Mouse (Mus musculus) erythroblast, embryonic 14.5 days (primary cell): ENCODE data around the gene Syt17. TPM values are rescaled to one million over a fixed set of nuclear protein-coding genes. Genes with fewer than 3 reads are reported as not detected.

Experiments
- H3K27me3 ChIP-seq: 2 replicates; pipeline ENCODE4 v1.6.1; 2012; ENCODE audit warnings: inconsistent platforms; ENCODE audit not compliant: control insufficient read depth
- H3K36me3 ChIP-seq: 2 replicates; pipeline ENCODE4 v1.6.1; 2012; ENCODE audit warnings: mild to moderate bottlenecking, inconsistent platforms; ENCODE audit not compliant: control insufficient read depth
- H3K4me1 ChIP-seq: 2 replicates; pipeline ENCODE4 v1.6.1; 2012; ENCODE audit warnings: inconsistent platforms; ENCODE audit not compliant: control insufficient read depth
- H3K4me3 ChIP-seq: replicated peaks from 2 replicates; pipeline ENCODE3; 2012; ENCODE audit warnings: moderate library complexity, mild to moderate bottlenecking, inconsistent platforms
- H3K9me3 ChIP-seq: 2 replicates; pipeline ENCODE4 v1.6.1; 2012; ENCODE audit warnings: low read length, inconsistent platforms, mixed read lengths; ENCODE audit not compliant: control insufficient read depth
- GATA1 ChIP-seq: IDR thresholded peaks from 2 replicates; pipeline ENCODE4 v1.6.1; 2012; ENCODE audit warnings: low read length, inconsistent platforms, mixed read lengths
- TAL1 ChIP-seq: IDR thresholded peaks from 3 replicates; pipeline ENCODE4 v1.6.1; 2012; ENCODE audit warnings: low read length, inconsistent platforms, mixed read lengths
- polyA plus RNA-seq: library from polyadenylated mRNA; stranded (reverse); fragments of >175 nt; gene quantifications from 2 replicates; pipeline ENCODE4 v1.2.3, GENCODE M21; 2012

Syt17 gene
- 0.02 TPM in 1 of 2 replicates, not detected in the other for polyA plus RNA-seq

GRCm38 (mm10) chr7:118448134-118448967 is at the start of gene Syt17:
Gene Syt17, minus strand, starts transcription at chr7:118448222.
- Histone ChIP-seq H3K4me3 (peak within 1 kb of the TSS; percentile 29), H3K9me3 (no peaks in the 10 kb centered on the region), H3K4me1 (peaks cover 2% of the 10 kb centered on the region; the same call in 1 of the 2 replicates), H3K36me3 (no peaks in the 10 kb centered on the region), H3K27me3 (peaks cover 42% of the 10 kb centered on the region)
- no peak for TF ChIP-seq TAL1
- TF ChIP-seq GATA1 = no peak

DNA sequence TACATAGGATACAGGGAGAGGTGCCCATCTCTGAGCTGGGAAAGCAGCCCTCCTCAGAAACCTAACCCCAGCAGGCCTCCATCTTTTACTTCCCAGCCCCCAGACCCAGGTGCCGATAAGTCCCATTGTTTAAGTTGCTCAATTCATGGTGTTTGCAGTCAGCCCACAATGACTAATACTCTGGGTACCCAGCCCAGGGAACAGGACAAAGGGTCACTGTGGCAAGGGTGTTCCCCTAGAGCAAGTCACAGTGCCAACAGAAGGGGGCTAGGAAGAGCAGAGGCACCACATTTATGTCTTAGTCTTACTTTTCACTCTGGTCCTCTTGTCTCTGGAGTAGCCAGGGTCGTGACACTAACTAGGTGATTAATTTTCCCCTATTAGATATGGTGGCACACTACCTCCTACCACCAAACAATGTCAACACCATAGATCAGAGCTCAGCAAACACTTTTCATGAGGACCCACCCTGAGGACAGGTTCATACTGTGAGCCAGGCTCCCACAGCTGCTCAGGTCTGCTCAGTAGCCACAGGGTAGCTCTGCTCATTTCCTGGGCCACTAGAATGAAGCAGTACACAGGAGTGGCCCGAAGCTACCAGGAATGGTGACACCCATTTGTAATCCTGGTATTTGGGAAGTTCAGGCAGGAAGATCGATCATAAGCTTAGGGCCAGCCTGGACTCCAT is 47.0 kb upstream of the Syt17 start:
- Histone ChIP-seq H3K4me1 (no peaks in the 10 kb centered on the region; the same call in none of the 2 replicates), H3K4me3 (no peak overlapping the region)
- TF ChIP-seq TAL1 (no peak), GATA1 (no peak)

GRCm38 (mm10) chr7:118493892-118494291 is 45.9 kb upstream of the Syt17 start:
- no peak for TF ChIP-seq TAL1
- no peak for TF ChIP-seq GATA1
- Histone ChIP-seq H3K9me3 (peaks cover 7% of the 10 kb centered on the region; the same call in 1 of the 2 replicates), H3K36me3 (no peaks in the 10 kb centered on the region), H3K4me3 (no peak overlapping the region), H3K4me1 (no peaks in the 10 kb centered on the region; the same call in none of the 2 replicates), H3K27me3 (peaks cover 38% of the 10 kb centered on the region)

More for the DNA sequence above, 47.0 kb upstream of the Syt17 start:
- Histone ChIP-seq H3K36me3 (no peaks in the 10 kb centered on the region), H3K27me3 (peaks cover 33% of the 10 kb centered on the region), H3K9me3 (peaks cover 7% of the 10 kb centered on the region; the same call in 1 of the 2 replicates)

- Histone ChIP-seq H3K4me3 (peak within 1 kb of the TSS; percentile 50), H3K4me1 (no peaks in the 10 kb centered on the region; the same call in none of the 2 replicates), H3K9me3 (peaks cover 7% of the 10 kb centered on the region; the same call in 1 of the 2 replicates), H3K36me3 (no peaks in the 10 kb centered on the region), H3K27me3 (peaks cover 38% of the 10 kb centered on the region)
- no peak for TF ChIP-seq TAL1
- no peak for TF ChIP-seq GATA1
These were observed 43.6 kb upstream of the Syt17 start, which contains the start of gene Itpripl2 for GRCm38 (mm10) chr7:118491431-118492147. Gene Itpripl2, minus strand, starts transcription at chr7:118491975.

DNA sequence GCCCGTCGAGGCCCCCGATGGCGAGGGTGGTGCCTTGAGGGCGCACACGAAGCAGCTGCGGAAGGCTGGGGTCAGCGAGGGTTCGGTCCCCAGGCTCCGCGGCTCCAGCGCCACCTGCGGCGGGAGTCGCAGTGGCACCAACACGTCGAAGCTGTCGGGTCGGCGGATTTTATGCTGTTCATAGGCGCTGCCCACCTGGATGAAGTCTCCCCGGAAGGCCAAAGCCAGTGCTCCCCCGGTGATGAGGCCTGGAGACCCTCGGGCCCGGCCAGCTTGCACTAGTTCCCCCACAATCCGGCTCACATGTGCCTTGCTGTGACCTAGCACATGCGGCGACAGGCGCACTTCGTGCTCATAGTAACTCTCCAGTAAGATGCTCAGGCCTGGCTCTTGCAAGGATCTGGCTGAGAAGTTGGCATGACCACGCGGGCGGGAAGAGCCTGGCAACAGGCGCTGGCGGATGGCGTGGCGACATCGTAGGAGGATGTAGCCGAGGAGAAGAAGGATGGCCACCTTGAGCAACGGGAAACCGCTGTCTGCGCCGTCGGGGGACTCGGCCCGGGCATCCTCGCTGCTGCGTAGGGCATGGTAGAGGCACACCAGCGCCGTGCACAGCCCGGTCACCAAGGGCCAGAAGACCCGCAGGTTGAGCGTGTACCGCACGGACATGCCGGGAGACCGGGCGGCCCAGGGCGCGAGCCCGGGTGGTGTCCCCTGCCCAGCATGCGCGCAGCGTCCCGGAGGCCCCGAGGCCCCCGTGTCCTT is 42.8 kb upstream of the Syt17 start:
- no peaks in the 10 kb centered on the region; the same call in none of the 2 replicates for H3K4me1 ChIP-seq

DNA sequence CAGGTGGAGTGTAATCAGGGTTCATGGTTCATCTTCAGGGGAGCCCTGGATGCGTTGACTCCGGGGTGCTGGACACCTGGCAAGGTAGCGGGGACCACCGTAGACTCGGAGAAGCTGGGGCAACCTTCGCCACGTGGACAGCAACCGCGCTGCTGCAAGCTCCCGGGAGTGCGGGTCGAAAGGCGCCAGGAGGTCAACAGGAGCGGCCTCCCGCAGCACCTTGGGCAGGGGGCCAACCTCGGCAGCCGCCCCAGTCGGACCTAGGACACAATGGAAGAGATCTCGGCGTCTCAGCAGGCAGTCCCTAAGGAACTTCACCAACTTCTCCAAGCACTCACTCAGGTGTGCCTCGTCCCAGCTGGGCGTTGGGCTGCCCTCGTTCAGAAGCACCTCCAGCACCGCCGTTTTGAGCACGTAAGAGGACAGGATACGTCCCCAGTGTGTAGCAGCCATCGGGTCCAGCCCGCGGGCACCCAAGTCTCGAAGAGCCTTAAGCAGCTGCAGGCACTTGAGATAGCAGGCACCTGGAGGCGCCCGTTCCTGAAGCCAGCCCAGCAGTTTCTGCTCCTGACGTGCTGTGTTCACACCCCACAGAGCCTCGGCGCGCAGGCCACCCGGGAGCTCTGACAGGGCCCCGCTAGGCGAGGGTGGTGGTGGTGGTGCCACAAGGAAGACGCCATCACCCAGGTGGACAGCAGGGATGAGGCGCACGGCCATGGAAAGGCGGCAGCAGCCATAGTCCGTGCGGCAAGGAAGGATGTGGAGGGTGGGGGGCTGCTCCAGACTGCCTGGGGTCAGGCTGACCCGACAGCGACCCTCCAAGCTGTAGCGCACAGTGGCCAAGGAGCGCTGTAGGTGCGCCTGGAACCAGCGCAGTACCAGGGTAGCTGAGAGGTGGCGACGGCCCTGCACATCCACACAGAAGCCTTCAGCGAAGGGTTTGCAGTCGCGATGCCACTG is 42.0 kb upstream of the Syt17 start:
- H3K27me3 ChIP-seq = peaks cover 38% of the 10 kb centered on the region
- no peaks in the 10 kb centered on the region for H3K36me3 ChIP-seq
- TF ChIP-seq GATA1 (no peak), TAL1 (no peak)
- peaks cover 7% of the 10 kb centered on the region; the same call in 1 of the 2 replicates for H3K9me3 ChIP-seq
- H3K4me1 ChIP-seq = no peaks in the 10 kb centered on the region; the same call in none of the 2 replicates
- H3K4me3 ChIP-seq = no peak overlapping the region

More for the DNA sequence above, 42.8 kb upstream of the Syt17 start:
- no peak for TF ChIP-seq TAL1
- no peak for TF ChIP-seq GATA1
- Histone ChIP-seq H3K9me3 (peaks cover 7% of the 10 kb centered on the region; the same call in 1 of the 2 replicates), H3K27me3 (peaks cover 38% of the 10 kb centered on the region), H3K36me3 (no peaks in the 10 kb centered on the region), H3K4me3 (peak overlapping the region; percentile 50)

GRCm38 (mm10) chr7:118488060-118488664 is 40.1 kb upstream of the Syt17 start:
- Histone ChIP-seq H3K36me3 (no peaks in the 10 kb centered on the region), H3K4me1 (no peaks in the 10 kb centered on the region; the same call in none of the 2 replicates), H3K27me3 (peaks cover 37% of the 10 kb centered on the region), H3K9me3 (peaks cover 7% of the 10 kb centered on the region; the same call in 1 of the 2 replicates), H3K4me3 (no peak overlapping the region)
- no peak for TF ChIP-seq GATA1
